Mouse (Mus musculus) testis, adult 2 months (tissue): ENCODE measurements around the gene Nkx1-2. TPM values are rescaled to one million over a fixed set of nuclear protein-coding genes. Genes with fewer than 3 reads are reported as not detected.
A peak's percentile ranks its signal among the peaks of the same experiment; 100 is the strongest.

Experiments used
- H3K27ac ChIP-seq: fragments of 200-500 bp; 2 replicates; pipeline ENCODE4 v1.5.1; 2012; ENCODE audit warnings: low read depth, low read length; ENCODE audit not compliant: control insufficient read depth, insufficient read depth
- H3K27me3 ChIP-seq: fragments of 200-500 bp; 2 replicates; pipeline ENCODE4 v1.6.1; 2012; ENCODE audit warnings: mild to moderate bottlenecking, low read length, moderate library complexity; ENCODE audit not compliant: control insufficient read depth, insufficient read depth
- H3K36me3 ChIP-seq: fragments of 200-500 bp; 2 replicates; pipeline ENCODE4 v1.6.1; 2012; ENCODE audit warnings: mild to moderate bottlenecking, low read length; ENCODE audit not compliant: control insufficient read depth, insufficient read depth
- H3K4me1 ChIP-seq: fragments of 200-500 bp; 2 replicates; pipeline ENCODE4 v1.6.1; 2012; ENCODE audit warnings: low read length; ENCODE audit not compliant: control insufficient read depth, insufficient read depth
- H3K4me3 ChIP-seq: fragments of 200-500 bp; 2 replicates; pipeline ENCODE4 v1.5.1; 2012; ENCODE audit warnings: low read depth, mild to moderate bottlenecking, low read length, moderate library complexity, mixed read lengths; ENCODE audit not compliant: control insufficient read depth
- CTCF ChIP-seq: fragments of 200-500 bp; IDR thresholded peaks from 2 replicates; pipeline ENCODE4 v1.5.1; 2012; ENCODE audit warnings: low read depth, mild to moderate bottlenecking, inconsistent platforms, low read length, moderate library complexity; ENCODE audit not compliant: control insufficient read depth, insufficient read depth, insufficient replicate concordance
- POLR2A ChIP-seq: fragments of 200-500 bp; IDR thresholded peaks from 2 replicates; pipeline ENCODE4 v1.6.1; 2012; ENCODE audit warnings: low read depth, mild to moderate bottlenecking, inconsistent platforms, low read length, moderate library complexity; ENCODE audit not compliant: control insufficient read depth
- polyA plus RNA-seq: library from polyadenylated mRNA; depleted of rRNA; stranded (reverse); fragments of >200 nt; gene quantifications from 2 replicates; pipeline ENCODE4 v1.2.3, GENCODE M21; 2012

Gene Nkx1-2
- polyA plus RNA-seq, 1 experiment = 0.15 TPM

DNA sequence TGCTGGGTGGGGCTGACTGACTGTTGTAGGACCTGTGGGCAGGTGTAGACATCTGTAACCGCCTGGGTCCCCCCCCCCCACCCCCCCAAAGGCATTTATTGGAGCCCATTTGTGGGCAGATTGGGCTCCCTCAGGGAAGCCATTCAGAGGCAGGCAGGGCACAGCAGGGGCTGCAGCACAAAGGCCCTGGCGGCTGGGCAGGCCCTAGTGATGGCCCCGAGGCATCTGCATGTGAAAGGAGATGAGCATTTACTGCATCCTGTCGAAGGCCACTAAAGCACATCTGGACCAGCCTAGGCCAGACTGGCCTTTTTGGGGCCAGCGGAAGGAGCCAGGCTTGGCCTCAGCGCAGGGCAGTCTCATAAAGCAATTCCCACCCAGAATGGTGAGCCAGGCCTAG lies 17.0 kb upstream of the Nkx1-2 start:
- H3K27ac ChIP-seq = no peak overlapping the region
- H3K27me3 ChIP-seq = no peaks in the 10 kb centered on the region
- no peaks in the 10 kb centered on the region for H3K4me1 ChIP-seq
- no peaks in the 10 kb centered on the region for H3K36me3 ChIP-seq
- no peak for TF ChIP-seq POLR2A
- TF ChIP-seq CTCF = no peak
- H3K4me3 ChIP-seq = no peak overlapping the region

GRCm38 (mm10) chr7:132615346-132615745 lies 15.9 kb upstream of the Nkx1-2 start:
- Histone ChIP-seq H3K4me1 (peaks cover under 1% of the 10 kb centered on the region), H3K27me3 (no peaks in the 10 kb centered on the region), H3K27ac (no peak overlapping the region), H3K36me3 (no peaks in the 10 kb centered on the region), H3K4me3 (no peak overlapping the region)
- no peak for TF ChIP-seq CTCF
- TF ChIP-seq POLR2A = no peak

DNA sequence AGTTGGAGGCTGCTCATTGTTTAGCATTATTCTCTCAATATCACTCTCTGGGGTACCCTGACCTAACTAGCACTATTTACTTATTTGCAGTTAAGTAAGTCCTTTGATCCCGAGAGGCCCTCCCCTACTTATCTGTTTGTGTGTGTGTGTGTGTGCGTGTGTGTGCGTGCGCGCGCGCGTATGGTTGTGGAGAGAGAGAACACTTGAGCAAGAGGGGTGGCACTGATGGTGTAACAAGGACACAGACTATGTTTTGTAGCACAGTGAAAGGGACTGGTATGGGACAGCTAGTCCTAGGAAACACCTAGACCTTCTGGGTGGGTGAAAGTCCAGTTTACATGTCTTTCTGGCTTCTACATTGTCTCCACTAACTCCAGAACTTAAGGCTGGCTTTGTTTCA lies 12.1 kb upstream of the Nkx1-2 start:
- Histone ChIP-seq H3K27ac (no peak overlapping the region), H3K4me3 (no peak overlapping the region), H3K4me1 (peaks cover 2% of the 10 kb centered on the region), H3K27me3 (no peaks in the 10 kb centered on the region), H3K36me3 (no peaks in the 10 kb centered on the region)
- TF ChIP-seq POLR2A (no peak), CTCF (no peak)

DNA sequence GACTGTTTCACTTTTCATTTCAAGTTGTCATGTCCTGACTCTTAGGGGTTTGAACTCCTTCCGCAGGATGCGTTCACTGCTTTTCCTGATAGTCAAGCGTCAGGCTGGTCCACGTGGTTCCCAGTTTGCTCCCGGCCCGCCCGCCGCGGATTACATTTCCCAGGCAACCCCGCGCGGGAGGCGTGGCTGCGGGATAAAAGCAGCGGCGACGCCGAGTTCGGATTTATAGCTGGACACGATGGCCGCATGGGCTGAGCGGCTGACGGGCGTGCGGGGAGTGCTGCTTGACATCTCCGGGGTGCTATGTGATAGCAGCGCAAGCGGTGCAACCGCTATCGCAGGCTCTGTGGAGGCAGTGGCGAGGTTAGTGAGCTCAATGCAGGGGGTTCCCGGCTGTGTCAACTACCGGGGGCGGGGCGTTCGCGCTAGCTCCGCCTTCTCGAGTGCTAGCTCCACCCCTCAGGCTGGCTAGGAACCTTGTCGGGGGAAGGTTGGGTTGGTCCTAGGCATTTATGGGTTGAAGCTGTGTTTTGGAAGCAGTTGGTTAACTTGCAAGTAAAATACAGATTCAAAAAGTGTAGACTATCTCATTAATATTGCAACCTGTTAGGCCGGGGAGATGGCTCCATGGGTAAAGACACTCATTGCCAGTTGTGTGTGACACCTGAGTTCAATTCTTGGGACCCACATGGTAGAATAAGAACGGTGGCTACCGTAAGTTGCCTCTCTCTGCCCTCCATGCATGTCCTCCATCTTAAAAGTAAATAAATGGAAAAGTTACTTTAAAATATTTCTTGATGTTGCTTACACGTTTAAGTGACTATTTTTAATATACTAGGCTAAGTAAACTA lies 11.3 kb upstream of the Nkx1-2 start, which contains the start of gene Lhpp:
TSS of gene Lhpp (plus strand) at position 171 of the 851 bp plus-strand sequence.
- Histone ChIP-seq H3K27me3 (no peaks in the 10 kb centered on the region), H3K36me3 (no peaks in the 10 kb centered on the region), H3K4me3 (peak within 1 kb of the TSS; percentile 81), H3K27ac (peak within 1 kb of the TSS; percentile 5; the same call in 1 of the 2 replicates), H3K4me1 (peaks cover 2% of the 10 kb centered on the region)
- TF ChIP-seq POLR2A (peak; percentile 75), CTCF (no peak)

DNA sequence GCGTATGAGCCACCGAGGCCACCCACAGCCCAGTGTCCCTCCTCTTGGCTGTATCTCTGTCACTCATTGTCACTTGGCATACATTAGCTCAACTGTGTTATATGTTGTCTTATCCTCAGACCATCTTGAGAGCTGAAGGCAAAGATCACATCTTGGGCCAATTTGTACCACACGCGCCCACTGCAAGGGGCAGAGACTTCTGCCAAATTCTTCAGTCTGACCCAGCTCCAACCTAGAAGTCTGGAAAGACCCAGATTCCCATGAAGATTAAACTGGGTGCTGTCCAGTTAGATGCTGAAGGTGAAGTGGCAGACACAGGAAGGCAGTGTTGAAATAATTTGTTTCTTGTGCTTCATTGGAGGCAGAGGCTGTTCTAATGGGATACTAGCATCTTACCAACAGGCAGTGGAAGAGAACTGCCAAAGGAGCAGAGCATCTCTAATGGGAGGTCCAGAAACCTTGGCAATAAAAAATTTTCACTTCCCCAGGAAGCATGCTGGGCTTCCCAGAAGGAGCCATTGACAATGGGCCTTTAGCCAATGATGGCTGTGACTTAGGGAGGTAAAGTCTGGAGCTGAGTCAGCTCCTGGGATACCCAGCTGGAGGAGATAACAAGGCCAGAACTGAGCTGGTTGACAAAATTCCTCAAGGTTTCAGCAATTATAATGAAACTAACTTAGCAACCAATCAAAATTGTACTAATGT lies 9.0 kb upstream of the Nkx1-2 start:
- Histone ChIP-seq H3K27ac (no peak overlapping the region), H3K27me3 (no peaks in the 10 kb centered on the region)

GRCm38 (mm10) chr7:132605689-132606088 lies 6.3 kb upstream of the Nkx1-2 start:
- no peak overlapping the region; the same call in 1 of the 2 replicates for H3K27ac ChIP-seq
- TF ChIP-seq CTCF (peak; percentile 4; the same call in 1 of the 2 replicates), POLR2A (no peak)

More for the DNA sequence above, 9.0 kb upstream of the Nkx1-2 start:
- Histone ChIP-seq H3K4me1 (peaks cover 2% of the 10 kb centered on the region), H3K4me3 (no peak overlapping the region), H3K36me3 (no peaks in the 10 kb centered on the region)
- TF ChIP-seq CTCF (no peak), POLR2A (no peak)

DNA sequence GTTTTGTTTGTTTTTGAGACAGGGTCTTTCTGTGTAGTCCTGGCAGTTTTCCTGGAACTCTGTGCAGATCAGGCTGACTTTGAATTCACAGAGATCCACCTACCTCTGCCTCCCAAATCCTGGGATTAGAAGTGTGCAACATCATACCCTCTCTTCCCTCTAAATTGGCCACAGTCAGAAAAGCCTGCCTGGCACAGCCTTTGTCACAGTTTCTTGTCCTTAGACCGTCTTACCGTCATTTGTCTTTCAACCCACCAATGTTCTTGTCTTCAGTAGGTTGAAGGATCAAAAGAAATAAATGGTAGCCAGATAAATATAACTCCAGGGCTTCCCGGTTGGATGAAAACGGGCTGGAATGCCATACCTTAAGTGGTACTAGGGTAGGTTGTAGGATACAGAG lies 5.3 kb upstream of the Nkx1-2 start:
- Histone ChIP-seq H3K27ac (no peak overlapping the region), H3K27me3 (no peaks in the 10 kb centered on the region), H3K4me3 (no peak overlapping the region), H3K36me3 (no peaks in the 10 kb centered on the region), H3K4me1 (peaks cover 3% of the 10 kb centered on the region)
- TF ChIP-seq CTCF (no peak), POLR2A (no peak)

More at GRCm38 (mm10) chr7:132605689-132606088, 6.3 kb upstream of the Nkx1-2 start:
- Histone ChIP-seq H3K4me3 (no peak overlapping the region), H3K4me1 (peaks cover 2% of the 10 kb centered on the region), H3K27me3 (no peaks in the 10 kb centered on the region), H3K36me3 (no peaks in the 10 kb centered on the region)
